Mouse (Mus musculus) heart, postnatal 0 days (tissue): ENCODE measurements at regions not wholly inside any gene's neighbourhood (a gene's known extent, or its start where the extent isn't known, plus 50 kb on each side); places are given as distances from the start of the nearest gene placed in this dataset.

Experiments
- CTCF ChIP-seq: IDR thresholded peaks from 2 replicates; pipeline ENCODE4 v1.5.1; 2016; ENCODE audit warnings: antibody characterized with exemption, control low read depth, low read depth
- EP300 ChIP-seq: IDR thresholded peaks from 2 replicates; pipeline ENCODE4 v1.6.1; 2016; ENCODE audit warnings: antibody characterized with exemption, low read depth

- no peak for TF ChIP-seq EP300
- TF ChIP-seq CTCF, result no peak
These were observed 52.4 kb upstream of the Plppr4 start for GRCm38 (mm10) chr3:117412896-117413747.
